Mouse (Mus musculus): ENCODE data around the gene Olfr1253. TPM values are rescaled to one million over a fixed set of nuclear protein-coding genes. Genes with fewer than 3 reads are reported as not detected.

Gene Olfr1253
- total RNA-seq (2014; fragmentation: Nextera tagmentation), result not detected in 2 replicates
- not detected in 2 replicates for total RNA-seq (2017)

- ATAC-seq (replicated peaks; ENCODE audit: poor library complexity, severe bottlenecking), result no peak
Observed at GRCm38 (mm10) chr2:89756990-89757389, at the start of gene Olfr1253. Olfr1253 (minus strand) TSS chr2:89757090.

GRCm38 (mm10) chr2:89799583-89799982 is 42.7 kb upstream of the Olfr1253 start:
- ATAC-seq (replicated peaks; ENCODE audit: poor library complexity, severe bottlenecking), result no peak

GRCm38 (mm10) chr2:89793519-89793918 is 36.6 kb upstream of the Olfr1253 start, which contains the start of gene Olfr1254:
Olfr1254 (minus strand) TSS chr2:89793619.
- ATAC-seq (replicated peaks; ENCODE audit: poor library complexity, severe bottlenecking), result no peak

GRCm38 (mm10) chr2:89724912-89725311 is 32.0 kb downstream of the Olfr1253 start, which contains the start of gene Olfr1252:
Olfr1252 (minus strand) TSS chr2:89725012.
- no peak for ATAC-seq (replicated peaks; ENCODE audit: poor library complexity, severe bottlenecking)

Other genes starting within 250 kb of the Olfr1253 start
- not detected in 2 replicates for gene Olfr1243, start 225.6 kb downstream of the Olfr1253 start, total RNA-seq (2014; fragmentation: Nextera tagmentation)
- gene Olfr1243, start 225.6 kb downstream of the Olfr1253 start, total RNA-seq (2017), result not detected in 2 replicates
- not detected in 2 replicates for gene Olfr1245, start 178.6 kb downstream of the Olfr1253 start, total RNA-seq (2014; fragmentation: Nextera tagmentation)
- gene Olfr1245, start 178.6 kb downstream of the Olfr1253 start, total RNA-seq (2017), result not detected in 2 replicates
- not detected in 2 replicates for gene Olfr1246, start 163.9 kb downstream of the Olfr1253 start, total RNA-seq (2014; fragmentation: Nextera tagmentation)
- gene Olfr1246, start 163.9 kb downstream of the Olfr1253 start, total RNA-seq (2017), result not detected in 2 replicates
- not detected in 2 replicates for gene Olfr1247, start 143.0 kb downstream of the Olfr1253 start, total RNA-seq (2014; fragmentation: Nextera tagmentation)
- not detected in 2 replicates for gene Olfr1247, start 143.0 kb downstream of the Olfr1253 start, total RNA-seq (2017)
- gene Olfr1248, start 138.8 kb downstream of the Olfr1253 start, total RNA-seq (2014; fragmentation: Nextera tagmentation), result not detected in 2 replicates
- not detected in 2 replicates for gene Olfr1248, start 138.8 kb downstream of the Olfr1253 start, total RNA-seq (2017)
- not detected in 2 replicates for gene Olfr1249, start 122.1 kb downstream of the Olfr1253 start, total RNA-seq (2014; fragmentation: Nextera tagmentation)
- not detected in 2 replicates for gene Olfr1249, start 122.1 kb downstream of the Olfr1253 start, total RNA-seq (2017)
- not detected in 2 replicates for gene Olfr1250, start 95.6 kb downstream of the Olfr1253 start, total RNA-seq (2014; fragmentation: Nextera tagmentation)
- not detected in 2 replicates for gene Olfr1250, start 95.6 kb downstream of the Olfr1253 start, total RNA-seq (2017)
- gene Olfr1251, start 85.2 kb downstream of the Olfr1253 start, total RNA-seq (2014; fragmentation: Nextera tagmentation), result not detected in 2 replicates
- not detected in 2 replicates for gene Olfr1251, start 85.2 kb downstream of the Olfr1253 start, total RNA-seq (2017)
- not detected in 2 replicates for gene Olfr1252, start 32.1 kb downstream of the Olfr1253 start, total RNA-seq (2014; fragmentation: Nextera tagmentation)
- gene Olfr1252, start 32.1 kb downstream of the Olfr1253 start, total RNA-seq (2017), result not detected in 2 replicates
- not detected in 2 replicates for gene Olfr1254, start 36.5 kb upstream of the Olfr1253 start, total RNA-seq (2014; fragmentation: Nextera tagmentation)
- gene Olfr1254, start 36.5 kb upstream of the Olfr1253 start, total RNA-seq (2017), result not detected in 2 replicates
- gene Olfr1255, start 55.0 kb upstream of the Olfr1253 start, total RNA-seq (2014; fragmentation: Nextera tagmentation), result not detected in 2 replicates
- not detected in 2 replicates for gene Olfr1255, start 55.0 kb upstream of the Olfr1253 start, total RNA-seq (2017)
- gene Olfr1256, start 84.5 kb upstream of the Olfr1253 start, total RNA-seq (2014; fragmentation: Nextera tagmentation), result not detected in 2 replicates
- not detected in 2 replicates for gene Olfr1256, start 84.5 kb upstream of the Olfr1253 start, total RNA-seq (2017)
- gene Olfr48, start 91.1 kb upstream of the Olfr1253 start, total RNA-seq (2014; fragmentation: Nextera tagmentation), result not detected in 2 replicates
- not detected in 2 replicates for gene Olfr48, start 91.1 kb upstream of the Olfr1253 start, total RNA-seq (2017)
- not detected in 2 replicates for gene Olfr1257, start 121.3 kb upstream of the Olfr1253 start, total RNA-seq (2014; fragmentation: Nextera tagmentation)
- gene Olfr1257, start 121.3 kb upstream of the Olfr1253 start, total RNA-seq (2017), result not detected in 2 replicates
- not detected in 2 replicates for gene Olfr1258, start 170.2 kb upstream of the Olfr1253 start, total RNA-seq (2014; fragmentation: Nextera tagmentation)
- not detected in 2 replicates for gene Olfr1258, start 170.2 kb upstream of the Olfr1253 start, total RNA-seq (2017)
- not detected in 2 replicates for gene Olfr1259, start 191.6 kb upstream of the Olfr1253 start, total RNA-seq (2014; fragmentation: Nextera tagmentation)
- gene Olfr1259, start 191.6 kb upstream of the Olfr1253 start, total RNA-seq (2017), result not detected in 2 replicates
- gene Olfr1260, start 217.2 kb upstream of the Olfr1253 start, total RNA-seq (2014; fragmentation: Nextera tagmentation), result not detected in 2 replicates
- gene Olfr1260, start 217.2 kb upstream of the Olfr1253 start, total RNA-seq (2017), result not detected in 2 replicates
- gene Olfr1261, start 234.1 kb upstream of the Olfr1253 start, total RNA-seq (2014; fragmentation: Nextera tagmentation), result not detected in 2 replicates
- gene Olfr1261, start 234.1 kb upstream of the Olfr1253 start, total RNA-seq (2017), result not detected in 2 replicates
- gene Olfr1262, start 243.1 kb upstream of the Olfr1253 start, total RNA-seq (2014; fragmentation: Nextera tagmentation), result not detected in 2 replicates
- gene Olfr1262, start 243.1 kb upstream of the Olfr1253 start, total RNA-seq (2017), result not detected in 2 replicates

All from granulocyte monocyte progenitor cell, adult 5-6 weeks (primary cell).